Mouse (Mus musculus) neural tube, embryonic 15.5 days (tissue): ENCODE results near the gene Gpt2. TPM values are rescaled to one million over a fixed set of nuclear protein-coding genes. Genes with fewer than 3 reads are reported as not detected.

ENCODE experiments used
- ATAC-seq: fragments of 200-750 bp; cut with Nextera tagmentation; 2 replicates; pipeline ENCODE4 v1.8.0; 2017; ENCODE audit warnings: mild to moderate bottlenecking, moderate TSS enrichment, moderate library complexity; ENCODE audit not compliant: low FRiP score
- H3K27ac ChIP-seq: fragments of 300-500 bp; sonication (generic); replicated peaks from 2 replicates; pipeline ENCODE4 v1.5.1; 2015; ENCODE audit warnings: mild to moderate bottlenecking, inconsistent platforms
- H3K27me3 ChIP-seq: fragments of 300-500 bp; sonication (generic); replicated peaks from 2 replicates; pipeline ENCODE4 v1.6.1; 2015; ENCODE audit warnings: inconsistent platforms
- H3K36me3 ChIP-seq: fragments of 300-500 bp; sonication (generic); 2 replicates; pipeline ENCODE4 v1.6.1; 2015; ENCODE audit warnings: inconsistent platforms
- H3K4me1 ChIP-seq: fragments of 300-500 bp; sonication (generic); 2 replicates; pipeline ENCODE4 v1.6.1; 2015; ENCODE audit warnings: inconsistent platforms
- H3K4me2 ChIP-seq: fragments of 300-500 bp; sonication (generic); 2 replicates; pipeline ENCODE4 v1.6.1; 2015; ENCODE audit warnings: inconsistent platforms, mild to moderate bottlenecking, moderate library complexity
- H3K4me3 ChIP-seq: fragments of 300-500 bp; sonication (generic); replicated peaks from 2 replicates; pipeline ENCODE4 v1.5.1; 2015; ENCODE audit warnings: mild to moderate bottlenecking, inconsistent platforms
- H3K9ac ChIP-seq: fragments of 300-500 bp; sonication (generic); replicated peaks from 2 replicates; pipeline ENCODE4 v1.6.1; 2015; ENCODE audit warnings: mild to moderate bottlenecking, inconsistent platforms
- H3K9me3 ChIP-seq: fragments of 300-500 bp; sonication (generic); replicated peaks from 2 replicates; pipeline ENCODE4 v1.6.1; 2016; ENCODE audit warnings: inconsistent platforms
- WGBS: fragments of 180-500 bp; shearing (Covaris S2); methylation state at CpG from one replicate; pipeline ENCODE4 v1.1.7; 2015; ENCODE audit warnings: mixed read lengths; 5-methylcytosine and 5-hydroxymethylcytosine counted together
- polyA plus RNA-seq: library from polyadenylated mRNA; unstranded; fragments of >200 nt; fragmentation: Nextera tagmentation; extraction: Ambion mirVana; gene quantifications from 2 replicates; pipeline ENCODE4 v1.2.1, GENCODE M21; 2015

Gpt2 gene
- polyA plus RNA-seq, 1 experiment from 2014 or later, result 60.2 TPM

- H3K27ac ChIP-seq, result no peak overlapping the region
- H3K4me3 ChIP-seq, result no peak overlapping the region
- no peaks in the 10 kb centered on the region for H3K27me3 ChIP-seq
- H3K9ac ChIP-seq, result no peak overlapping the region
- H3K9me3 ChIP-seq, result no peaks in the 10 kb centered on the region
- H3K4me2 ChIP-seq, result no peak overlapping the region
- no peak for ATAC-seq
- H3K36me3 ChIP-seq, result no peaks in the 10 kb centered on the region
- H3K4me1 ChIP-seq, result peaks cover 11% of the 10 kb centered on the region
These were observed 3.7 kb upstream of the Gpt2 start for GRCm38 (mm10) chr8:85488631-85489030.

- H3K4me3 ChIP-seq, result no peak overlapping the region
- no peaks in the 10 kb centered on the region for H3K36me3 ChIP-seq
- peaks cover 19% of the 10 kb centered on the region for H3K4me1 ChIP-seq
- 99% methylated on average over 8 of the region's 8 CpGs for WGBS
- ATAC-seq, result no peak
- no peaks in the 10 kb centered on the region for H3K9me3 ChIP-seq
- H3K27ac ChIP-seq, result no peak overlapping the region
- H3K9ac ChIP-seq, result no peak overlapping the region
- H3K4me2 ChIP-seq, result no peak overlapping the region
- no peaks in the 10 kb centered on the region for H3K27me3 ChIP-seq
These were observed 2.8 kb upstream of the Gpt2 start for GRCm38 (mm10) chr8:85489546-85489945.

- Histone ChIP-seq H3K27ac (peak overlapping the region; percentile 81), H3K4me1 (peaks cover 31% of the 10 kb centered on the region), H3K4me3 (peak overlapping the region; percentile 80), H3K36me3 (0 out of 2 replicates have a peak, but pooled peaks cover 3% of the 10 kb centered on the region), H3K27me3 (no peaks in the 10 kb centered on the region), H3K9me3 (no peaks in the 10 kb centered on the region), H3K4me2 (peak overlapping the region; percentile 86), H3K9ac (peak overlapping the region; percentile 74)
- peak; percentile 39 for ATAC-seq
- WGBS, result 6% methylated on average over 49 of the region's 49 CpGs
These were observed 860 bp downstream of the Gpt2 start for GRCm38 (mm10) chr8:85492940-85493931.

GRCm38 (mm10) chr8:85496125-85496524, 3.7 kb downstream of the Gpt2 start:
- 0 out of 2 replicates have a peak, but pooled peaks cover 3% of the 10 kb centered on the region for H3K36me3 ChIP-seq
- no peaks in the 10 kb centered on the region for H3K27me3 ChIP-seq
- no peaks in the 10 kb centered on the region for H3K9me3 ChIP-seq
- ATAC-seq, result no peak
- H3K4me3 ChIP-seq, result no peak overlapping the region
- 89% methylated on average over 5 of the region's 5 CpGs for WGBS
- 0 out of 2 replicates have a peak overlapping the region, but pooled peaks have one; percentile 3 for H3K4me2 ChIP-seq
- peaks cover 50% of the 10 kb centered on the region for H3K4me1 ChIP-seq
- no peak overlapping the region for H3K27ac ChIP-seq
- H3K9ac ChIP-seq, result no peak overlapping the region

GRCm38 (mm10) chr8:85496778-85497177, 4.4 kb downstream of the Gpt2 start:
- Histone ChIP-seq H3K4me1 (peaks cover 56% of the 10 kb centered on the region), H3K9ac (no peak overlapping the region), H3K4me3 (no peak overlapping the region), H3K27me3 (no peaks in the 10 kb centered on the region), H3K9me3 (no peaks in the 10 kb centered on the region), H3K36me3 (0 out of 2 replicates have a peak, but pooled peaks cover 3% of the 10 kb centered on the region), H3K4me2 (no peak overlapping the region), H3K27ac (no peak overlapping the region)
- WGBS, result 91% methylated on average over 4 of the region's 4 CpGs
- ATAC-seq, result no peak

- no peak for ATAC-seq
- Histone ChIP-seq H3K4me2 (no peak overlapping the region), H3K27ac (peak overlapping the region; percentile 68), H3K4me3 (no peak overlapping the region), H3K9me3 (no peaks in the 10 kb centered on the region), H3K36me3 (peaks cover 7% of the 10 kb centered on the region; the same call in 1 of the 2 replicates), H3K27me3 (no peaks in the 10 kb centered on the region), H3K9ac (no peak overlapping the region), H3K4me1 (peaks cover 56% of the 10 kb centered on the region)
- WGBS, result 26% methylated on average over 2 of the region's 2 CpGs
These were observed 6.2 kb downstream of the Gpt2 start for GRCm38 (mm10) chr8:85498577-85498976.

GRCm38 (mm10) chr8:85500460-85500859, 8.1 kb downstream of the Gpt2 start:
- H3K4me3 ChIP-seq, result no peak overlapping the region
- H3K4me2 ChIP-seq, result no peak overlapping the region
- peaks cover 23% of the 10 kb centered on the region for H3K36me3 ChIP-seq
- no peaks in the 10 kb centered on the region for H3K27me3 ChIP-seq
- no peak overlapping the region; the same call in 1 of the 2 replicates for H3K9ac ChIP-seq
- no peak for ATAC-seq
- peaks cover 40% of the 10 kb centered on the region for H3K4me1 ChIP-seq
- WGBS, result 68% methylated on average over 10 of the region's 10 CpGs
- peak overlapping the region; percentile 81 for H3K27ac ChIP-seq
- no peaks in the 10 kb centered on the region for H3K9me3 ChIP-seq

GRCm38 (mm10) chr8:85500955-85501685, 8.7 kb downstream of the Gpt2 start:
- Histone ChIP-seq H3K36me3 (peaks cover 27% of the 10 kb centered on the region), H3K27ac (peak overlapping the region; percentile 81), H3K4me1 (peaks cover 36% of the 10 kb centered on the region), H3K9me3 (no peaks in the 10 kb centered on the region), H3K4me2 (no peak overlapping the region), H3K4me3 (no peak overlapping the region), H3K27me3 (no peaks in the 10 kb centered on the region), H3K9ac (no peak overlapping the region)
- ATAC-seq, result peak; percentile 91
- 38% methylated on average over 11 of the region's 11 CpGs for WGBS

GRCm38 (mm10) chr8:85502381-85502780, 10.0 kb downstream of the Gpt2 start:
- peaks cover 36% of the 10 kb centered on the region for H3K4me1 ChIP-seq
- no peak for ATAC-seq
- no peak overlapping the region for H3K9ac ChIP-seq
- no peak overlapping the region for H3K27ac ChIP-seq
- H3K9me3 ChIP-seq, result no peaks in the 10 kb centered on the region
- H3K4me3 ChIP-seq, result no peak overlapping the region
- peaks cover 36% of the 10 kb centered on the region for H3K36me3 ChIP-seq
- 84% methylated on average over 2 of the region's 2 CpGs for WGBS
- no peaks in the 10 kb centered on the region for H3K27me3 ChIP-seq
- no peak overlapping the region for H3K4me2 ChIP-seq

GRCm38 (mm10) chr8:85503065-85503464, 10.7 kb downstream of the Gpt2 start:
- 49% methylated on average over 3 of the region's 3 CpGs for WGBS
- no peak for ATAC-seq

GRCm38 (mm10) chr8:85504704-85505103, 12.3 kb downstream of the Gpt2 start:
- H3K9me3 ChIP-seq, result no peaks in the 10 kb centered on the region
- H3K4me3 ChIP-seq, result no peak overlapping the region
- no peak overlapping the region for H3K4me2 ChIP-seq
- H3K27ac ChIP-seq, result no peak overlapping the region
- peaks cover 60% of the 10 kb centered on the region for H3K36me3 ChIP-seq
- no peak overlapping the region for H3K9ac ChIP-seq
- H3K27me3 ChIP-seq, result no peaks in the 10 kb centered on the region
- no peak for ATAC-seq
- peaks cover 25% of the 10 kb centered on the region for H3K4me1 ChIP-seq
- WGBS, result 93% methylated on average over 6 of the region's 6 CpGs

More at GRCm38 (mm10) chr8:85503065-85503464, 10.7 kb downstream of the Gpt2 start:
- H3K4me1 ChIP-seq, result peaks cover 36% of the 10 kb centered on the region
- H3K9ac ChIP-seq, result no peak overlapping the region
- H3K4me2 ChIP-seq, result no peak overlapping the region
- H3K36me3 ChIP-seq, result peaks cover 43% of the 10 kb centered on the region
- no peak overlapping the region for H3K4me3 ChIP-seq
- no peaks in the 10 kb centered on the region for H3K27me3 ChIP-seq
- H3K9me3 ChIP-seq, result no peaks in the 10 kb centered on the region
- H3K27ac ChIP-seq, result no peak overlapping the region
